Mouse (Mus musculus) cerebellum, adult 8-10 months (tissue): Measurements from ENCODE around the gene Mast1.

ENCODE experiments used
- DNase-seq: peaks from one replicate; pipeline ENCODE4 v3.0.0; 2022

The Mast1 gene

GRCm38 (mm10) chr8:84936962-84937546, at the start of gene Mast1:
Mast1 (minus strand) TSS chr8:84937359.
- DNase-seq: peak; percentile 84

DNA sequence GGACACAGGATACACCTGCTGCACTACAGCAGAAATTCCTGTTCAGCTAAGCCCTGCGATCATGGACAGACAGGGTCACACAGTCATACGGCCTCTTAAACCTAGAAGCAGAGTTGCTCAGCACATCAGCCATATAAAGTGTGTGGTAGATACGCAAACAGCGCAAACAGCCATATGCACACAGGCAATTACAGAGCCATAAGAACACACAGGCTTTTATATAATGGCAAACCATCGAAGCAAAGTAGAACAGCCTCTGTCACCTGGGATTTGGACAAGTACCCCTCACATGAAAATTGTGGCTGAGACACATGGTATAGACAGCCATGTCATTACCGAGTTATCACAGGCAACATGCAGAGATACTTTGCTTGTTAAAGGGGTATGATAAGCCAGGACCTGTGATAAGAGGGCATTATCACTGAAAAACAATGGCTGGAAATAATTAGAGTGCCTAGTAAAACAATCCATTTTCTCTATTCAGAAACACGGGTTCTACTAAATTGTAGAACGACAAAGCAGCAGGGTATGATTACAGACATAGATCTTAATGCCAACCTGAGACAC, 49.3 kb upstream of the Mast1 start:
- no peak for DNase-seq

GRCm38 (mm10) chr8:84985684-84986378, 48.7 kb upstream of the Mast1 start:
- peak; percentile 90 for DNase-seq

GRCm38 (mm10) chr8:84985049-84985683, 48.0 kb upstream of the Mast1 start:
- DNase-seq: no peak

- DNase-seq: no peak
Measured at GRCm38 (mm10) chr8:84984294-84985048, 47.3 kb upstream of the Mast1 start.

DNA sequence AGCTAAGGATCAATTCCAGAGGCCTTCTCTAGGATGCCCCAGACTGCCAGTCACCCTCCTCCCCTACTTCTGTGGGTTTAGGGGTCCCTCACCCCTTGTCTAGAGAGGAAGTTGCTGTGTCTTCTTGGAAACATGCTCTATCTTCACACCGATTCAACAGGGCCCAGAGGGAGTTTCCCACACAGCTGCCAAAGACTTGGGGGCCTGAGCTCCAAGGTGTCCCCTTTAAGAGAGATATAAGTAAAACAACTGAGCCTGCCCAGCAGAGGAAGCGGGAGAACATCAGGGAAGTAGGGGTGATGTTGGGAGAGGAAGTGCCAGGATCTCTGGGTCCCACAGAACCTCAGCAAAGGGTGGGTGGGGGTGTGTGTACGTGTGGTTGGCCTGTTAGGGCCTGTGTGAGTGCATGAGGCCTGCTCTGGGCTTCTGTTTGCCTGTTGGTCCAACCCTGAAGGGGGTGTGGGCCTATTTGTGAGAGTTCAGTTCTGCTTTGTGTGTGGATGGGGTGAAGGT, 45.4 kb upstream of the Mast1 start:
- no peak for DNase-seq

GRCm38 (mm10) chr8:84981644-84982498, 44.7 kb upstream of the Mast1 start:
- DNase-seq: no peak

DNA sequence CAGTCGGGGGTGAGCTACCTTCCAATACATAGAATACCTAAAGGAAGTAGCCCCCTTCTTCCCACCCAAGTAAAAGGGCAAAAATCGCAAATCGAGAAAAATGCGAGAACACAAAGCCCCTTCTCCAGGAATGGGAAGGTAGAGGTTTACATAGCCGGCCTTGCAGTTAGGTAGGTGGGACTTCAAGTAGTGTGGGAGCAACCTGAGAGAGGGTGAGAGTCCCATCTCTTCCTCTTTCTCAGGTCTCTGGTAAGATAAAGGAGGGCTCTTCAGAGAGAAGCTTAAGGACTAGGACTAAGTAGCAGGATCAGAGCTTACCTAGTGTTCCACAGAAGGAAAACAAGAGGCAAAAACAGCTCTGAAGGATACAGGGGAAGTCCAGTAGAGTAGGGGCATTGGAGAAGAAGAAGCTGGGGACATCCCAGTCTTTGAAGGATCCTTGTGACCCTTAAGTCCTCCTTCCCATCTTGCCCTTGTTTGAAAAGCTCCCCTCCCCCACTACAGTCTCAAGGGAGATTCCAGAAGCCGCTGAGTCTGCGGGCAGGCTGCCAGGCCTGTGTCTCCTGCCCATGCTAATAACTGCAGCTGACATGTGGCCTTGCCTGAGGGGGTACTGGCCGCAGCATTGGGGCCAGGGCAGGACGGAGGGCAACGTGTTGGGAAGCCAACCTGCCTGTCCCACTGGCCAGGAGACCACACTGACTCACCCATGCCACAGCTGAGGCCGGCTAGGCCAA, 43.6 kb upstream of the Mast1 start:
- no peak for DNase-seq

DNA sequence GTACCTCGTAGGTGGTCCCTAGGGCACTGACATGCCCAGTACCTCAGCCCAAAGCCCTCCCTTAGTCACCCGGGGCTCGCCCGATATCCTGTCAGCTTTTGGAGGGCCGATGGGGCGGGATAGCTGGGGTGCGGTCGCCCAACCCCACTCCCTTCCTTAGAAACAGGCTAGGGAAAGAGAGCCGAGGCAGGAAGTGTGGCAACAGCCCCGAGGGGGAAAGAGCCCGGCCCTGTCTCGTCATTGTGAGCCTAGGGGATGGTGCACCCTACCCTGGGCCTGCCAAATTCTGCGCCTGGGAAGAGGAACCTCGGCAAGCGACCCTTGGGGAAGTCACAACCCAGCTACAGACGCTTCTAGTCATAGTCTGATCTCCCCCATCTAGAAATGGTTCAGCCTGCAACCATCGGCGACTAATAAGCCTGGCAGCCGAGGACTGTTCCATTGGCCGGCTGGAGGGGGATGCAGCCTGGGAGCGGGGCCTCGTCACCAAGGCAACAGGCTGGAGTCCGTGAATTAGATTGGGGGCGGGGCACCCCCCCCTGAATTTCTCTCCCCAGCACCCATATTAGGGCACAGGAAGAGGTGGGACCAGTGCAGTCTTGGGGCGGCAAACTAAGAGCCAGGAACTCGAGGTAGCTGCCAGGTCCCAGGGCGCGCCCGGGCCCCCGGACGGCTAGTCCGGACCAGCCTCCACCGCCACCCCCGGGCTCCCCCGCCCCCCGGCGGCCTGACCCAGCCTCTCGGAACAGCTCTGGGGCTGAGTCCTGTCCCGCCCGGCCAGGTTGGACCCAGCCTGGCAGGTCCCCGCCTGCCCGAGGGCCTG, 42.7 kb upstream of the Mast1 start:
- DNase-seq: peak; percentile 85

- peak; percentile 86 for DNase-seq
Measured at GRCm38 (mm10) chr8:84978248-84978940, 41.2 kb upstream of the Mast1 start, which contains the start of gene Junb. Junb (minus strand) TSS chr8:84978718.

- DNase-seq: no peak
Measured at GRCm38 (mm10) chr8:84977435-84978247, 40.5 kb upstream of the Mast1 start.

GRCm38 (mm10) chr8:84976763-84977434, 39.7 kb upstream of the Mast1 start:
- DNase-seq: peak; percentile 51

GRCm38 (mm10) chr8:84976031-84976762, 39.0 kb upstream of the Mast1 start:
- peak; percentile 94 for DNase-seq

DNA sequence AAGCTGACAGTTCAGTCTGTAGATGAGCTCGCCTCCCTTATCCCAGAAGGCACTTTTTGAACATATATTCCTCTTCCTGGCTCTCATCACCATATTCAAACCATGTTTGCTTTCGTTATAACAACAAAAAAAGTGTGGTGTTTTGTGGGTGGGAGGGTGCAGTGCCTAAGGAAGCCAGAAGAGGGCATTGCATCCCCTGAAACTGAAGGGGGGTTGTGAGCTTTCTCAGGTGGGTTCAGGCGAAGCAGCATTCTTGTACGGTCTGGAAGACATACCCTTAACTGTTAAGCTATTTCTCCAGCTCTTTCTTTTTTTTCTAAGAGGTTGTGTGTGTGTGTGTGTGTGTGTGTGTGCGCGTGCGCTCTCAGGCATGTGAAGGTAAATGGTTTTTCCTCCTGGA, 38.3 kb upstream of the Mast1 start:
- no peak for DNase-seq

GRCm38 (mm10) chr8:84974543-84975142, 37.5 kb upstream of the Mast1 start:
- DNase-seq: no peak

DNA sequence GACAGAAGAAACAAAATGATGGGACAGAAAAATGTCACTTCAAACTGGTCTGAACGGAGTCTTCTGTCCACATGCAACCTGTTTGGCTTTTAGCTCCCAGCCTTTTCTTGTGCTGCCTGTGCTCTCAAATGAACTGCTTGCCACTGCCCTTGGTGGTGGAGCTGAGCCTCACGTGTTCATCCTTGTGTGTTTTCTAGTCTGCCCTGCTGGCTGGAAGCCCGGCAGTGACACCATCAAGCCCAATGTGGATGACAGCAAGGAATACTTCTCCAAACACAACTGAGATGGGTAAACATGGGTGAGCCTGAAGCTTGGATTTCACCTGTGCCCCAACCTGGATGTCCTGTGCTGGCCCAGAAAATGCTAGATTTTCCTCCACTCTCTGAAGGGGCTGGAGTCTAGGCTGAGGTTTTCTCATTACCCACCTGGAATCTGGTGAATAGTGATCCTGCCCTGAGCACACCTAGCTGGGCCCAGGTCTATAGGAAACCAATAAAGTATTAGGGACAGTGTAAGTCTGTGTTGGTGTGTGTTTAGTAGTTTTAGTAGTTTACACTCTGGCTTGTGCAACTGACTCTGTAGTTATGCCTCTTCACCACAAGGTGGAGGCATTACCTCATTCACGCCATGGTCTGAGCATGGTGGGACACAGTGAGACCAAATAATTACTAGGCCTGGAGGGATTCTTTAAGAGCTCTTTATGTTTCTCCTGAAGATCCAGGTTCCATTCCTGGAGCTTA, 36.8 kb upstream of the Mast1 start:
- DNase-seq: no peak
